Mouse (Mus musculus) thymus, postnatal 36 days (tissue): ENCODE results near the gene Gm10217.

Source experiments
- DNase-seq, 2 experiments: peaks; one replicate each; pipeline ENCODE4 v3.0.0; 2022; ENCODE audit warnings: mixed read lengths in 2 of 2

Gm10217 gene

DNA sequence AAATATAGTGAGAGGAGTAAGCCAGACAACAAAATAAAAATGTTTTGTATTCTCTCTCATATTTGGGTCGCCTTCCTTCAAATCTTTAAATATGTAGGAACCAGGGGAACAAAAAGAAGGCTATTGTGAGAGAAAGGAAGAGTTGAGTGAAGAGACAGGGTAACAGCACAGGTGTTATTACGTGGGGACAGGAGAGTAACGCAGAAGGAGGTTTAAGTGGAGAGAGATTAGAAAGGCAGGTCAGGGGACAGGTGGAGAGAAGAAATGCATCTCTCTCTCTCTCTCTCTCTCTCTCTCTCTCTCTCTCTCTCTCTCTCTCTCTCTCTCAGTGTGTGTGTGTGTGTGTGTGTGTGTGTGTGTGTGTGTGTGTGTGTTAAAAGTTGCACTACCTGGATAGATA, at the start of gene Gm10217:
Gene Gm10217, plus strand, starts transcription at position 301 of the 400 bp plus-strand sequence.
- no peak for DNase-seq

GRCm38 (mm10) chr8:9824770-9825169, 39.3 kb upstream of the Gm10217 start:
- DNase-seq: no peak

DNA sequence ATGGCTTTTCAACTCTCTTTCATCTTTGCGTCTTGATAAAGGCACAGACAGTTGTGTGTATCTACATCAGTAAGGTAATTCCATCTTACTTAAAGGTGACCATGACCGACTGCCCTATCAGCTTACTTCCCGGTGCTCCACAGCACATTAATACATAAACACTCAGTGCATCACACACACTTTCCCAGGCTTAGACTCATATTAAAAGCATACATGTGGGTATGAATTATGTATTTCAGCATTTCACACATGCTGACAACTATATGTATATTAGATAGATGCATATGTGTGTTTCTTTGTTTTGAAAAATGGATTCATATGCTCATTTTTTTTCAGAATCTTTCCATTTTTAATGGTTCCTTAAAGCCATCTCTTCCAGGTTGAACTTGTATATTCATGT, 23.8 kb upstream of the Gm10217 start:
- DNase-seq: no peak

- DNase-seq: no peak
Measured at GRCm38 (mm10) chr8:9859286-9859685, 4.8 kb upstream of the Gm10217 start.

GRCm38 (mm10) chr8:9860539-9861203, 3.4 kb upstream of the Gm10217 start:
- DNase-seq: no peak

DNA sequence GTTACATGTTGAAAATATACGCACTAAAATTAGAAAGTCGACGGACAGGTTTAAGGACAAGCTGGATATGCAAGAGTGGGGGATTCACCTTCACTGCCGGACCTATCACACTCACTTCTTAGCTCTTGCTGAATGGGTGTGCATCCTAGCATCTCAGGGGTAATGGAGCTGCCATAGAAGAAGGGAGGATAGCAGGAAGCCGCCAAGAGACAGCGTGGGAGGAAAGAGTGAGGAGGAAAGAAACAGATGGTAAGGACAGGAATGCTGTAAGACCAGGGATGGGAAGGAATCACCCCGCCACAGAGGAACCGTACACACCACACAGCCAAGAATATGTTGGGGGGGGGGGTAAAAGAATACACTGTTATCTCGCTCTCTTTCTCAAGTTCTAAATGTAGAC, 1.1 kb downstream of the Gm10217 start:
- no peak for DNase-seq

GRCm38 (mm10) chr8:9868094-9868493, 4.0 kb downstream of the Gm10217 start:
- no peak for DNase-seq

GRCm38 (mm10) chr8:9876241-9876640, 12.2 kb downstream of the Gm10217 start:
- no peak for DNase-seq

- DNase-seq: no peak
Measured at GRCm38 (mm10) chr8:9879921-9880320, 15.9 kb downstream of the Gm10217 start.

GRCm38 (mm10) chr8:9886714-9887113, 22.7 kb downstream of the Gm10217 start:
- no peak for DNase-seq

GRCm38 (mm10) chr8:9899199-9899598, 35.1 kb downstream of the Gm10217 start:
- DNase-seq: no peak

DNA sequence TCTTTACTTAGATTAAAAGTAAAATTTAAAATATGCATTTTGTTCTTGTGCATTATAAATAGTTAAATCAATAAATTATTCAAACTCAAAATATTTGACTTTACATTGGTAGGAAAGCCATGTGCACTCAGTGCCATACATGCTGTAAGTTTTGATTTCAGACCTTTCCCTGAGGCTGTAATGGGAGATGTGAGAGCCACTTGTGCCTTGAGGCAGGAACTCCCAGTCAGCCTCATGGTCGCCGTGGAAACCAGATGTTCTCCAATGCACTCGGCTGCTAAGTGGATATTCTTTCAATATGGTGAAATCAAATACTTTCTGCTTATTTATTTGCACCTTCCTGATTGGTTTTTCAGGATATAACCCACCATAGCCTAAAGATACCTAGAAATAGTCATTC, 35.6 kb downstream of the Gm10217 start:
- DNase-seq: no peak
